Mouse (Mus musculus): ENCODE results near the gene Shld2. TPM values are rescaled to one million over a fixed set of nuclear protein-coding genes. Genes with fewer than 3 reads are reported as not detected.

The Shld2 gene
- polyA plus RNA-seq, 1 experiment from 2014 or later: 9.7 TPM

Other genes starting within 250 kb of the Shld2 start
- gene Anxa8, start 224.5 kb downstream of the Shld2 start, polyA plus RNA-seq (2016; fragmentation: Nextera tagmentation; extraction: Ambion mirVana): 0.11 TPM in 1 of 2 replicates, not detected in the other
- not detected in 2 replicates for gene A630023A22Rik, start 207.7 kb downstream of the Shld2 start, polyA plus RNA-seq (2016; fragmentation: Nextera tagmentation; extraction: Ambion mirVana)
- gene Npy4r, start 158.0 kb downstream of the Shld2 start, polyA plus RNA-seq (2016; fragmentation: Nextera tagmentation; extraction: Ambion mirVana): not detected in 2 replicates
- 0.13 TPM in 2 replicates for gene Gprin2, start 108.8 kb downstream of the Shld2 start, polyA plus RNA-seq (2016; fragmentation: Nextera tagmentation; extraction: Ambion mirVana)
- gene Syt15, start 90.9 kb downstream of the Shld2 start, polyA plus RNA-seq (2016; fragmentation: Nextera tagmentation; extraction: Ambion mirVana): 0.44 TPM in 2 replicates
- gene Glud1, start 234 bp upstream of the Shld2 start, polyA plus RNA-seq (2016; fragmentation: Nextera tagmentation; extraction: Ambion mirVana): 137 and 145 TPM in 2 replicates
- not detected in 2 replicates for gene Fam25c, start 44.9 kb upstream of the Shld2 start, polyA plus RNA-seq (2016; fragmentation: Nextera tagmentation; extraction: Ambion mirVana)
- gene Sncg, start 64.3 kb upstream of the Shld2 start, polyA plus RNA-seq (2016; fragmentation: Nextera tagmentation; extraction: Ambion mirVana): 0.49 and 0.57 TPM in 2 replicates
- 3.5 and 3.7 TPM in 2 replicates for gene Mmrn2, start 65.0 kb upstream of the Shld2 start, polyA plus RNA-seq (2016; fragmentation: Nextera tagmentation; extraction: Ambion mirVana)
- 8.6 and 8.8 TPM in 2 replicates for gene Bmpr1a, start 192.8 kb upstream of the Shld2 start, polyA plus RNA-seq (2016; fragmentation: Nextera tagmentation; extraction: Ambion mirVana)
- gene 9230112D13Rik, start 212.3 kb upstream of the Shld2 start, polyA plus RNA-seq (2016; fragmentation: Nextera tagmentation; extraction: Ambion mirVana): not detected in 2 replicates